Mouse (Mus musculus): ENCODE measurements around the gene Stra6l. TPM values are rescaled to one million over a fixed set of nuclear protein-coding genes. Genes with fewer than 3 reads are reported as not detected.
A peak's percentile ranks its signal among the peaks of the same experiment; 100 is the strongest.

Stra6l gene
- total and polyA plus RNA-seq, 2 experiments from 2014 or later, result 0.20 to 0.26 TPM

GRCm38 (mm10) chr4:45824049-45824760, 24.3 kb upstream of the Stra6l start:
- H3K9ac ChIP-seq (replicated peaks; ENCODE audit: low read length), result peak overlapping the region; percentile 37; the same call in 1 of the 2 replicates
- TF ChIP-seq CTCF (IDR thresholded peaks at IDR 0.05; ENCODE audit: low read depth), result no peak
- ATAC-seq (peak; percentile 42), DNase-seq (ENCODE audit: low spot score) (peak; percentile 84)
- H3K27me3 ChIP-seq (ENCODE audit: insufficient read depth, low read length), result 0 out of 2 replicates have a peak, but pooled peaks cover 11% of the 10 kb centered on the region
- H3K4me2 ChIP-seq (ENCODE audit: low read depth, low read length), result peak overlapping the region; percentile 51
- H3K4me3 ChIP-seq (ENCODE audit: low read length), result peak overlapping the region; percentile 43; the same call in 1 of the 2 replicates
- peak overlapping the region; percentile 59; the same call in 1 of the 2 replicates for H3K27ac ChIP-seq
- 7% methylated on average over 10 of the region's 10 CpGs for WGBS
- H3K36me3 ChIP-seq (ENCODE audit: insufficient read depth, low read length), result no peaks in the 10 kb centered on the region
- H3K9me3 ChIP-seq (ENCODE audit: low read length), result no peaks in the 10 kb centered on the region
- H3K4me1 ChIP-seq (ENCODE audit: insufficient read depth, low read length), result peaks cover 13% of the 10 kb centered on the region

DNA sequence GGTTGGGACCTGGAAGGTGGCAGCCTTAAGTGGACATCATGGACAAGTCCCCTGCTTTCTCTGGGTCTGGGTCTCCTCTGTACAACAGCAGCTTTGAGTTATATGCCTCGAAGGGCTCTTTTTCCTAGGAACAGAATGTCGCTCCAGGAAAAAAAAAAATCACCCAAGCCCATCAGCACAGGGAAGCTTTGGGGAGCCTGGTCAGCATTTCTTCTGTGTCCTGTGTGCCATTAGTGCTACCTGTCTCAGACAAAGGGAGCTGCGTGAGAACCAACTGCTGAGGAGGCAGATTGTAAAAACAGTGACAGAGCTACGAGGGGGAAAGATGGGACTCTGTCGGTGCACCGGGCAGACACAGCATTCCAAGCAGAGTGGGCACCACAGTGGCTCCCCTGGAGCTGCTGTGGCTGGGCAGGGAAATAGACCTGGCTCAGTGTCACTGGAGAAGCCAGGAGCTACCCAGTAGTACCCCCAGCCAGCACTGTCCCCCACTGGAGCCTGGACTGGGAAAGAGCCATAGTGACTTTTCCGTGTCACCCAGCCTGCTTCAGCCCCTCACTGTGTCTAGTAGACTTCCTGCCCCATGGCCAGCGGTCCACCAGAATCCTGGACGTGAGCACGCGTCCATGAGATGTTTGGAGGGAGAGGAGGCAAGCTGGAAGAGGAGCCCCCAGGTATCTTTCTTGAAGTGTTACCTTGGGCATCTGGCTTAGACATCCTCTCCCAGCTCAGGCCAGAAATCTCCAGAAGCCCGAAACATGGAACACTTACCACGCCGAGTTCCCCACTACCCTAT, 23.5 kb upstream of the Stra6l start:
- H3K27ac ChIP-seq, result peak overlapping the region; percentile 59
- no peaks in the 10 kb centered on the region for H3K36me3 ChIP-seq (ENCODE audit: insufficient read depth, low read length)
- peak overlapping the region; percentile 43 for H3K4me3 ChIP-seq (ENCODE audit: low read length)
- H3K4me1 ChIP-seq (ENCODE audit: insufficient read depth, low read length), result peaks cover 13% of the 10 kb centered on the region
- 25% methylated on average over 14 of the region's 14 CpGs for WGBS
- H3K27me3 ChIP-seq (ENCODE audit: insufficient read depth, low read length), result 0 out of 2 replicates have a peak, but pooled peaks cover 11% of the 10 kb centered on the region
- no peak for TF ChIP-seq CTCF (IDR thresholded peaks at IDR 0.05; ENCODE audit: low read depth)
- peak overlapping the region; percentile 51 for H3K4me2 ChIP-seq (ENCODE audit: low read depth, low read length)
- no peaks in the 10 kb centered on the region for H3K9me3 ChIP-seq (ENCODE audit: low read length)
- ATAC-seq (no peak), DNase-seq (ENCODE audit: low spot score) (peak; percentile 36)
- peak overlapping the region; percentile 37; the same call in 1 of the 2 replicates for H3K9ac ChIP-seq (replicated peaks; ENCODE audit: low read length)

DNA sequence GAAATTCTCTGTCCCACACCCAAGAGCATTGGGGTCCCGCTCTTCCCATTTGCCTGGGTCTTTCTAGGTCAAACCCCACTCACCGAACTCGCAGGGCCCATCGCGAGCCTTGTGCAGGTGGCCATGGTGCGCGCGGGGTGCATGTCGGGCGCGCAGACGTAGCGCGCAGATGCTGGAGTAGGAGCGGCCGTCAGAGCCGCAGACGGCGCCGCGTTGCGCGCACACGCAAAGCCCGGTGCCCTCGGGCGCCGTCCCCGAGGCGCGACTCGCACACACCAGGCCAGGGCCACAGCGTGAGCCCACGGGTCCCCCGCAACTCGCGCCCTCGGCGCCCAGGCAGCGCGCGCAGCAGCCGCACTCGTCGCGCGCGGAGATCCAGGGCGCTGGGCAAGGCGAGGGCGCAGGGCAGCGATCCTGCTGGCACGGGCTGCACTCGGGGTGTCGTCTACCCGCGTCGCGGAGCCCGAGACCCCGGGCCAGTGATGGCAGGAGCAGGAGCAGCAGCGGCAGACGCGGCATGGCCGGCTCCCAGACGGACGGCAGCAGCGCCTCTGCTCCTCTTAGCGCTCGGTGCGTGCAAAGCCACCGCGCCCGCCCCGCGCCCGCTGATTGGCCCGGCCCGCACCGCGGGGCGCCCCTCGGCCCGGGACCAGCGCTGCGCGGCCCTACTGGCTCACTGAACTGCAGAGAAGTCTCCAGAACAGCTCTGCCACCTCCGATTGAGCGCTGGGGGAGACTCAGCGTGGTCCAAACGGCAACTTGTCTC, 22.0 kb upstream of the Stra6l start, which contains the start of gene Igfbpl1:
TSS of gene Igfbpl1 (minus strand) at position 649 of the 766 bp plus-strand sequence.
- ATAC-seq, result peak; percentile 28; the same call in 1 of the 2 replicates

GRCm38 (mm10) chr4:45829907-45830759, 18.3 kb upstream of the Stra6l start:
- DNase-seq (ENCODE audit: low spot score), result no peak
- Histone ChIP-seq H3K4me3 (ENCODE audit: low read length) (no peak overlapping the region), H3K9ac (replicated peaks; ENCODE audit: low read length) (no peak overlapping the region), H3K4me1 (ENCODE audit: insufficient read depth, low read length) (peaks cover 9% of the 10 kb centered on the region; the same call in 1 of the 2 replicates), H3K27me3 (ENCODE audit: insufficient read depth, low read length) (0 out of 2 replicates have a peak, but pooled peaks cover 11% of the 10 kb centered on the region), H3K27ac (no peak overlapping the region), H3K9me3 (ENCODE audit: low read length) (no peaks in the 10 kb centered on the region), H3K4me2 (ENCODE audit: low read depth, low read length) (no peak overlapping the region), H3K36me3 (ENCODE audit: insufficient read depth, low read length) (no peaks in the 10 kb centered on the region)
- no peak for TF ChIP-seq CTCF (IDR thresholded peaks at IDR 0.05; ENCODE audit: low read depth)
- WGBS, result 21% methylated on average over 13 of the region's 13 CpGs
- no peak for ATAC-seq

More for the DNA sequence above, 22.0 kb upstream of the Stra6l start, which contains the start of gene Igfbpl1:
- under 1% methylated on average over 72 of the region's 91 CpGs for WGBS
- Histone ChIP-seq H3K36me3 (ENCODE audit: insufficient read depth, low read length) (no peaks in the 10 kb centered on the region), H3K27ac (peak within 1 kb of the TSS; percentile 52), H3K4me1 (ENCODE audit: insufficient read depth, low read length) (peaks cover 18% of the 10 kb centered on the region), H3K9me3 (ENCODE audit: low read length) (no peaks in the 10 kb centered on the region), H3K4me2 (ENCODE audit: low read depth, low read length) (peak within 1 kb of the TSS; percentile 51), H3K9ac (replicated peaks; ENCODE audit: low read length) (peak within 1 kb of the TSS; percentile 34), H3K27me3 (ENCODE audit: insufficient read depth, low read length) (0 out of 2 replicates have a peak, but pooled peaks cover 11% of the 10 kb centered on the region), H3K4me3 (ENCODE audit: low read length) (peak within 1 kb of the TSS; percentile 43)
- peak; percentile 73 for DNase-seq (ENCODE audit: low spot score)
- no peak for TF ChIP-seq CTCF (IDR thresholded peaks at IDR 0.05; ENCODE audit: low read depth)

GRCm38 (mm10) chr4:45831996-45832395, 16.5 kb upstream of the Stra6l start:
- Histone ChIP-seq H3K9me3 (ENCODE audit: low read length) (no peaks in the 10 kb centered on the region), H3K27ac (no peak overlapping the region), H3K27me3 (ENCODE audit: insufficient read depth, low read length) (0 out of 2 replicates have a peak, but pooled peaks cover 8% of the 10 kb centered on the region), H3K36me3 (ENCODE audit: insufficient read depth, low read length) (no peaks in the 10 kb centered on the region), H3K4me1 (ENCODE audit: insufficient read depth, low read length) (peaks cover 9% of the 10 kb centered on the region; the same call in 1 of the 2 replicates), H3K4me2 (ENCODE audit: low read depth, low read length) (no peak overlapping the region), H3K4me3 (ENCODE audit: low read length) (no peak overlapping the region), H3K9ac (replicated peaks; ENCODE audit: low read length) (no peak overlapping the region)
- WGBS, result 69% methylated on average over 7 of the region's 7 CpGs
- no peak for DNase-seq (ENCODE audit: low spot score)
- no peak for ATAC-seq
- no peak for TF ChIP-seq CTCF (IDR thresholded peaks at IDR 0.05; ENCODE audit: low read depth)
